ENCODE assay signal across 8 mouse cellular contexts in genomic region chr5:33438214-33438613, GRCm38 (mm10). TPM values are rescaled to one million over a fixed set of nuclear protein-coding genes. Genes with fewer than 3 reads are reported as not detected.
A peak's percentile ranks its signal among the peaks of the same experiment; 100 is the strongest.
DNase-seq lines count a peak whose midpoint lies in the region; ATAC-seq and TF ChIP-seq lines count a peak whose summit lies in the region.

No protein-coding gene starts in this region.

- no peaks in the 10 kb centered on the region for H3K4me1 ChIP-seq in cerebellum, adult 2 months (ENCODE audit: control insufficient read depth, insufficient read depth, low read length)
- H3K4me1 ChIP-seq in intestine, embryonic 14.5 days (replicated peaks; ENCODE audit: control insufficient read depth, insufficient read depth, low read length) = no peaks in the 10 kb centered on the region; the same call in 1 of the 2 replicates
- H3K4me1 ChIP-seq in stomach, embryonic 14.5 days (ENCODE audit: control insufficient read depth, insufficient read depth, low read length) = peaks cover 11% of the 10 kb centered on the region

- peaks cover 6% of the 10 kb centered on the region; the same call in 1 of the 2 replicates for H3K27me3 ChIP-seq in cerebellum, adult 2 months (ENCODE audit: control insufficient read depth, insufficient read depth, low read length)
- peaks cover 77% of the 10 kb centered on the region for H3K27me3 ChIP-seq in intestine, embryonic 14.5 days (replicated peaks; ENCODE audit: control insufficient read depth, insufficient read depth, low read length)
- peaks cover 56% of the 10 kb centered on the region for H3K27me3 ChIP-seq in stomach, embryonic 14.5 days (ENCODE audit: control insufficient read depth, insufficient read depth, low read length)

- H3K4me2 ChIP-seq in intestine, embryonic 14.5 days (ENCODE audit: low read length) = no peak overlapping the region
- no peak overlapping the region for H3K4me2 ChIP-seq in stomach, embryonic 14.5 days (replicated peaks; ENCODE audit: low read depth, low read length)

- TF ChIP-seq CTCF in cerebellum, adult 2 months (IDR thresholded peaks at IDR 0.05; ENCODE audit: borderline replicate concordance, insufficient read depth, low read depth, low read length) = no peak
- no peak for TF ChIP-seq CTCF in gastrocnemius, adult 2 months (IDR thresholded peaks at IDR 0.05)

- peak; percentile 17 to 35 for DNase-seq in cerebellum, adult 2 months
- DNase-seq in cerebellum, adult 9-10 months = no peak
- DNase-seq in adrenal gland, postnatal 36 days = peak; percentile 94
- peak; percentile 91 for DNase-seq in gastrocnemius, adult 2 months
- peak; percentile 100 for DNase-seq in intestine, embryonic 14.5 days (ENCODE audit: low spot score)
- DNase-seq in left cerebral cortex, postnatal 14 days (ENCODE audit: low spot score in 2 of 2) = peak; percentile 64 to 75

- intact Hi-C loops in gastrocnemius, adult 2 months (cut with DNase I) = no loop called here
- intact Hi-C loops in left cerebral cortex, postnatal 14 days (cut with DNase I) = loop anchor here (5.0 kb wide), 1 partner anchor 161 kb away; no protein-coding TSS in a partner anchor

- TF ChIP-seq POLR2A in cerebellum, adult 2 months (IDR thresholded peaks at IDR 0.05; ENCODE audit: borderline replicate concordance, insufficient read depth, low read length) = no peak

- ATAC-seq in intestine, embryonic 14.5 days (replicated peaks; ENCODE audit: low FRiP score, low TSS enrichment, low read depth) = peak; percentile 83
- ATAC-seq in megakaryocyte progenitor cell, adult 5-6 weeks (replicated peaks; ENCODE audit: poor library complexity) = peak; percentile 94
- ATAC-seq in stomach, embryonic 14.5 days (ENCODE audit: insufficient number of reproducible peaks, insufficient read depth, low FRiP score, low read depth) = peak; percentile 85

- H3K36me3 ChIP-seq in intestine, embryonic 14.5 days (ENCODE audit: control insufficient read depth, insufficient read depth, low read length) = no peaks in the 10 kb centered on the region
- H3K36me3 ChIP-seq in stomach, embryonic 14.5 days (ENCODE audit: control insufficient read depth, insufficient read depth, low read length) = no peaks in the 10 kb centered on the region

- no peak overlapping the region for H3K27ac ChIP-seq in cerebellum, adult 2 months (ENCODE audit: insufficient read depth, low read length)
- no peak overlapping the region for H3K27ac ChIP-seq in gastrocnemius, adult 2 months
- H3K27ac ChIP-seq in intestine, embryonic 14.5 days (ENCODE audit: low read depth) = no peak overlapping the region
- H3K27ac ChIP-seq in stomach, embryonic 14.5 days (ENCODE audit: low read length) = no peak overlapping the region

- 4% methylated on average over 23 of the region's 23 CpGs for WGBS in cerebellum, adult 2 months
- WGBS in intestine, embryonic 14.5 days = 1% methylated on average over 23 of the region's 23 CpGs
- 2% methylated on average over 23 of the region's 23 CpGs for WGBS in stomach, embryonic 14.5 days

- no peak overlapping the region for H3K9ac ChIP-seq in intestine, embryonic 14.5 days (ENCODE audit: low read length)
- no peak overlapping the region for H3K9ac ChIP-seq in stomach, embryonic 14.5 days (replicated peaks; ENCODE audit: low read depth, low read length)

- H3K4me3 ChIP-seq in cerebellum, adult 2 months (replicated peaks; ENCODE audit: insufficient read depth, low read depth, low read length) = no peak overlapping the region
- H3K4me3 ChIP-seq in gastrocnemius, adult 2 months = no peak overlapping the region
- no peak overlapping the region for H3K4me3 ChIP-seq in intestine, embryonic 14.5 days (ENCODE audit: low read depth, low read length)
- H3K4me3 ChIP-seq in stomach, embryonic 14.5 days (ENCODE audit: low read depth, low read length) = no peak overlapping the region

- H3K9me3 ChIP-seq in intestine, embryonic 14.5 days (ENCODE audit: control insufficient read depth, low read length) = no peaks in the 10 kb centered on the region
- no peaks in the 10 kb centered on the region for H3K9me3 ChIP-seq in stomach, embryonic 14.5 days (ENCODE audit: control insufficient read depth, low read depth, low read length)

RNA-seq across cellular contexts. Expression of gene Nkx1-1, which starts 4.4 kb away (rescaled TPM):
- 0.14 and 0.33 TPM in 2 replicates for polyA plus RNA-seq in cerebellum, adult 2 months (2012; rRNA removed)
- not detected for total RNA-seq in adrenal gland, postnatal 36 days (2021)
- total RNA-seq in gastrocnemius, adult 2 months (2021) = not detected
- polyA plus RNA-seq in intestine, embryonic 14.5 days (2014; fragmentation: Nextera tagmentation; extraction: Ambion mirVana) = not detected in 2 replicates
- not detected for total RNA-seq in left cerebral cortex, postnatal 14 days (2021)
- total RNA-seq in megakaryocyte progenitor cell, adult 5-6 weeks (2015) = not detected in 2 replicates
- not detected in 2 replicates for total RNA-seq in megakaryocyte progenitor cell, adult 5-6 weeks (2017)
- polyA plus RNA-seq in stomach, embryonic 14.5 days (2014; fragmentation: Nextera tagmentation; extraction: Ambion mirVana) = not detected in 2 replicates

RNA-seq across cellular contexts. Expression of gene Uvssa, which starts 59.9 kb away (rescaled TPM):
- polyA plus RNA-seq in cerebellum, adult 2 months (2012; rRNA removed) = 6.4 and 8.0 TPM in 2 replicates
- total RNA-seq in adrenal gland, postnatal 36 days (2021) = 1 to 10 TPM; 5.8 to 8.4 TPM
- total RNA-seq in gastrocnemius, adult 2 months (2021) = 1 to 10 TPM; 2.9 to 3.4 TPM
- polyA plus RNA-seq in intestine, embryonic 14.5 days (2014; fragmentation: Nextera tagmentation; extraction: Ambion mirVana) = 8.3 and 10.7 TPM in 2 replicates
- total RNA-seq in left cerebral cortex, postnatal 14 days (2021) = 1 to 10 TPM; 6.8 to 7.9 TPM
- total RNA-seq in megakaryocyte progenitor cell, adult 5-6 weeks (2015) = 5.2 and 6.5 TPM in 2 replicates
- total RNA-seq in megakaryocyte progenitor cell, adult 5-6 weeks (2017) = 4.9 and 6.1 TPM in 2 replicates
- polyA plus RNA-seq in stomach, embryonic 14.5 days (2014; fragmentation: Nextera tagmentation; extraction: Ambion mirVana) = 11.7 and 12.0 TPM in 2 replicates
